Mouse (Mus musculus): ENCODE measurements around the gene Rab8b.

DNA sequence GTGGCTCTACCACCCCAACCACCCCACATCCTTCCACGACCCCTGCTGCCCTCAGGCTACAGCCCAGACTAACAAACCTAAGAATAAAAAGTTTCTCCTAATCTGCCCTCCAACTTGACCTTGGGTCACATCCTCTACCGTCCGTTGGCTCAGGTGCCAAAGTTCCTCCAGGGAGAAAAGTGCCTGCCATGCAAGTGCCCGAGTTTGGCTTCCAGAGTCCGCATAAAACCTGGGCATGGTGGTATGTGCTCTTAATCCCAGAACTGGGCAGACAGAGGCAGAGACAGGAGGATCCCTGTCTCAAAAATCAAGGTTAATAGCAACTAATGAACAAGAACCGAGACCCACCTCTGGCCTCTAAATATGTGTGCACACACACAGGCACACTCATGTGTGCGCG, 12.4 kb downstream of the Rab8b start:
- no peak for TF ChIP-seq CTCF (IDR thresholded peaks at IDR 0.05; ENCODE audit: low read depth, low read length)
- TF ChIP-seq EP300 (IDR thresholded peaks at IDR 0.05; ENCODE audit: insufficient read depth, low read depth, low read length), result no peak

Data from ES-Bruce4 (cell line).